Mouse (Mus musculus) liver, embryonic 12.5 days (tissue): ENCODE data around the gene Plekhm1. TPM values are rescaled to one million over a fixed set of nuclear protein-coding genes. Genes with fewer than 3 reads are reported as not detected.

ENCODE experiments used
- ATAC-seq: fragments of 200-750 bp; cut with Nextera tagmentation; 2 replicates; pipeline ENCODE4 v1.8.0; 2017; ENCODE audit warnings: moderate number of reproducible peaks, mild to moderate bottlenecking, moderate library complexity
- H3K27ac ChIP-seq: fragments of 300-500 bp; sonication (generic); 2 replicates; pipeline ENCODE4 v1.5.1; 2016; ENCODE audit warnings: mild to moderate bottlenecking
- H3K27me3 ChIP-seq: fragments of 300-500 bp; sonication (generic); replicated peaks from 2 replicates; pipeline ENCODE4 v1.6.1; 2016; ENCODE audit warnings: mild to moderate bottlenecking, moderate library complexity
- H3K36me3 ChIP-seq: fragments of 300-500 bp; sonication (generic); 2 replicates; pipeline ENCODE4 v1.6.1; 2016; ENCODE audit warnings: mild to moderate bottlenecking, moderate library complexity
- H3K4me1 ChIP-seq: fragments of 300-500 bp; sonication (generic); 2 replicates; pipeline ENCODE4 v1.6.1; 2016
- H3K4me2 ChIP-seq: fragments of 300-500 bp; sonication (generic); 2 replicates; pipeline ENCODE4 v1.6.1; 2016; ENCODE audit warnings: mild to moderate bottlenecking, moderate library complexity
- H3K4me3 ChIP-seq: fragments of 300-500 bp; sonication (generic); 2 replicates; pipeline ENCODE4 v1.5.1; 2016; ENCODE audit warnings: mild to moderate bottlenecking, moderate library complexity
- H3K9ac ChIP-seq: fragments of 300-500 bp; sonication (generic); 2 replicates; pipeline ENCODE4 v1.6.1; 2016; ENCODE audit warnings: mild to moderate bottlenecking, moderate library complexity
- H3K9me3 ChIP-seq: fragments of 300-500 bp; sonication (generic); replicated peaks from 2 replicates; pipeline ENCODE4 v1.6.1; 2016; ENCODE audit warnings: mild to moderate bottlenecking, moderate library complexity
- WGBS: fragments of 180-500 bp; shearing (Covaris S2); methylation state at CpG from one replicate; pipeline ENCODE4 v1.1.7; 2016; ENCODE audit not compliant: insufficient replicate concordance; 5-methylcytosine and 5-hydroxymethylcytosine counted together
- polyA plus RNA-seq: library from polyadenylated mRNA; unstranded; fragments of >200 nt; fragmentation: Nextera tagmentation; extraction: Ambion mirVana; gene quantifications from 2 replicates; pipeline ENCODE4 v1.2.1, GENCODE M21; 2016

The Plekhm1 gene
- polyA plus RNA-seq, 1 experiment from 2014 or later, result 5.2 TPM

DNA sequence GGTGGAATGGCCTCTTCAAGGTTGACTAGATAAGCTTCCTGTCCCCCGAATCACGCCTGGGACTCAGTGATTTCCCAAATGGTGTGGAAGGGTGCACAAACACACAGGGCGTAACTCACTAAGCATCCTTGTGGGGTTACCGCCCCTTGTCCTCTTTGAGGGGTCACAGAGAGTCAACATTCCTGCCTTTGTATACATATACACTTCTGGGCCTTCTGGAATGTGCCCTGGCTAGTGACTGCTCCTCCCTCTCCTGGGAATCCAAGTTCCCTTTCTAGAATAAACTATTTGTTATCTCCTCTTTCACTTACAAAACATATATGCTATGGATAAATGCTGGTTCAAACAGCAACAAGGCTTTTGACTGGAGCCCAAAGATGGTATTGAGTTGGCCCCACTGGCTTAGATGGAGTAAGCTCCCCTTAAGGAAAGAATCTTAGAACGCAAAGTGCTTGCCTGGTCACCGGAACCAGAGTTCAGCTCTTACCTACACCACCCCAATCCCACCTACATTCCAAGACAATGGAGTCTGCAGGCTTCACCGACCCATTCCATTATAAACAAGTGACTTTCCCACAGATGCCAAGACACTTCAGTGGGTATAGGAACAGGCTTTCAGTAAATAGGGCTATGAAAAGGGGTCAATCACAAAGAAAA is 24.5 kb downstream of the Plekhm1 start:
- Histone ChIP-seq H3K4me1 (peaks cover 12% of the 10 kb centered on the region), H3K36me3 (peaks cover 58% of the 10 kb centered on the region), H3K27ac (no peak overlapping the region), H3K9me3 (no peaks in the 10 kb centered on the region), H3K4me3 (no peak overlapping the region), H3K4me2 (no peak overlapping the region), H3K27me3 (no peaks in the 10 kb centered on the region), H3K9ac (no peak overlapping the region)
- WGBS, result 82% methylated on average over 7 of the region's 7 CpGs
- ATAC-seq, result no peak

- Histone ChIP-seq H3K9me3 (no peaks in the 10 kb centered on the region), H3K27me3 (no peaks in the 10 kb centered on the region), H3K4me2 (no peak overlapping the region), H3K36me3 (peaks cover 50% of the 10 kb centered on the region), H3K9ac (no peak overlapping the region), H3K4me3 (no peak overlapping the region), H3K27ac (no peak overlapping the region), H3K4me1 (peaks cover 22% of the 10 kb centered on the region)
- no peak for ATAC-seq
- 74% methylated on average over 9 of the region's 9 CpGs for WGBS
These were observed 25.7 kb downstream of the Plekhm1 start for GRCm38 (mm10) chr11:103386827-103387226.

GRCm38 (mm10) chr11:103381956-103382613 is 30.4 kb downstream of the Plekhm1 start:
- Histone ChIP-seq H3K27me3 (no peaks in the 10 kb centered on the region), H3K27ac (0 out of 2 replicates have a peak overlapping the region, but pooled peaks have one; percentile 15), H3K9ac (no peak overlapping the region), H3K4me2 (no peak overlapping the region), H3K4me3 (no peak overlapping the region), H3K4me1 (peaks cover 26% of the 10 kb centered on the region), H3K36me3 (peaks cover 52% of the 10 kb centered on the region), H3K9me3 (no peaks in the 10 kb centered on the region)
- WGBS, result 19% methylated on average over 5 of the region's 5 CpGs
- ATAC-seq, result peak; percentile 40

DNA sequence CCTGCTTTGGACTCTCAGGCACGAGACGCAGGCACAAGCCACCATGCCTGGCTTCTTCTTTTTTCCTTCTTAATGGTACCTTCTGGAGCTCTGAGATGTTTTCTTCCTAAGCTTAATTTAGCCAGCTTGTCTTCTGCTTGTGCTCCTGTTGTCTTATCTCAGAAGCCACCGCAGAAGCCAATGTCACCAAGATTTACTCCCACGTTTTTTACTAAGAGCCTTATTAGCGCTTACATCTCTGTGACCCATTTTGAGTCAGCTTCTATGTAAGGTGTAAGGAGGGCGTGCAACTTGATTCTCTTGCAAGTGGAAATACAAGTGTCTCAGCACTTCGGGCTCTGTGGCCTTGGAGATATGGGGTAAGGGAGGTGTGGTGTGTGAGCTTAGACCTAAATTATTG is 31.0 kb downstream of the Plekhm1 start:
- Histone ChIP-seq H3K4me1 (peaks cover 26% of the 10 kb centered on the region), H3K4me2 (no peak overlapping the region), H3K27ac (0 out of 2 replicates have a peak overlapping the region, but pooled peaks have one; percentile 15), H3K9ac (no peak overlapping the region), H3K36me3 (peaks cover 52% of the 10 kb centered on the region), H3K27me3 (no peaks in the 10 kb centered on the region), H3K4me3 (no peak overlapping the region), H3K9me3 (no peaks in the 10 kb centered on the region)
- ATAC-seq, result no peak
- WGBS, result 59% methylated on average over 7 of the region's 7 CpGs

DNA sequence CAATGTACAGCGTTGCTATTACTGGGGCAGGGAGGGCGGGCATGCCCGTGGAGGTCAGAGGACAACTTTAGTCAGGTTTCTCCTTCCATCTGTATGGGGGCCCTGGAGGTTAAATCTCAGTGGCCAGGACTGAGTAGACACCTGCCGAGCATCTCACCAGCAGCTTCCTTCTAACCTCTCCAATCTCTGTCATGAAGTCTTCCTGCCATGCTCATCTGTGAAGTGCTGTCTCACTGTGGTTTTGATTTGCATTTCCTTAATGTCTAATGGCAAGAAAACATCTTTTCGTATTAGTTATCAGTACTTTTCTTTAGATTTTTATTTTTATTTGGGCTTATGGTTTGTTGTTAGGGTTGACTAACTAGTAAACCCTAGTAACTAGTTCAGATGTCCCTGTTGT is 32.0 kb downstream of the Plekhm1 start:
- Histone ChIP-seq H3K27me3 (no peaks in the 10 kb centered on the region), H3K27ac (no peak overlapping the region), H3K4me1 (peaks cover 26% of the 10 kb centered on the region), H3K36me3 (peaks cover 50% of the 10 kb centered on the region), H3K4me2 (no peak overlapping the region), H3K4me3 (no peak overlapping the region), H3K9me3 (no peaks in the 10 kb centered on the region), H3K9ac (no peak overlapping the region)
- 80% methylated on average over 5 of the region's 5 CpGs for WGBS
- no peak for ATAC-seq

- Histone ChIP-seq H3K27ac (no peak overlapping the region), H3K36me3 (peaks cover 69% of the 10 kb centered on the region), H3K4me2 (no peak overlapping the region), H3K27me3 (no peaks in the 10 kb centered on the region), H3K4me1 (peaks cover 17% of the 10 kb centered on the region), H3K4me3 (no peak overlapping the region), H3K9me3 (no peaks in the 10 kb centered on the region), H3K9ac (no peak overlapping the region)
- 79% methylated on average over 6 of the region's 6 CpGs for WGBS
- no peak for ATAC-seq
These were observed 34.1 kb downstream of the Plekhm1 start for GRCm38 (mm10) chr11:103378341-103378740.

DNA sequence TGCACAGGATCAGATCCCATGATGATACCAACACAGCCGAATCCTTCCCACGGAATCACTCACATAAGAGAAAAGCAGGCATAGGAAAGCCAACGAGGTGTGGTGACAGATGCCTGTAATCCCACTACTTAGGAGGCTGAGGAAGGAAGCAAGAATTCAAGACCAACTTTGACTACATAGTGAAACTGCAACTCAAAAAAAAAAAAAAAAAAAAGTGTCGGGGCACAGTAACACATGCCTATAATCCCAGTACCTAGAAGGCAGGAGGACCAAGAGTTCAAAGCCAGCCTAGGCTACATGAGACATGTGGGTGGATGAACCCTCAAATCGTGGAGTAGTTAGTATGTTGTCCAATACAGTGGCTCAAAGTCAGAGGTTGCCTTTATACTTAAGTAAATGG is 36.7 kb downstream of the Plekhm1 start:
- H3K4me2 ChIP-seq, result no peak overlapping the region
- H3K4me1 ChIP-seq, result no peaks in the 10 kb centered on the region
- no peaks in the 10 kb centered on the region for H3K9me3 ChIP-seq
- H3K36me3 ChIP-seq, result peaks cover 80% of the 10 kb centered on the region
- no peaks in the 10 kb centered on the region for H3K27me3 ChIP-seq
- no peak overlapping the region for H3K27ac ChIP-seq
- no peak overlapping the region for H3K4me3 ChIP-seq
- no peak overlapping the region for H3K9ac ChIP-seq
- ATAC-seq, result no peak
- 68% methylated on average over 5 of the region's 5 CpGs for WGBS

DNA sequence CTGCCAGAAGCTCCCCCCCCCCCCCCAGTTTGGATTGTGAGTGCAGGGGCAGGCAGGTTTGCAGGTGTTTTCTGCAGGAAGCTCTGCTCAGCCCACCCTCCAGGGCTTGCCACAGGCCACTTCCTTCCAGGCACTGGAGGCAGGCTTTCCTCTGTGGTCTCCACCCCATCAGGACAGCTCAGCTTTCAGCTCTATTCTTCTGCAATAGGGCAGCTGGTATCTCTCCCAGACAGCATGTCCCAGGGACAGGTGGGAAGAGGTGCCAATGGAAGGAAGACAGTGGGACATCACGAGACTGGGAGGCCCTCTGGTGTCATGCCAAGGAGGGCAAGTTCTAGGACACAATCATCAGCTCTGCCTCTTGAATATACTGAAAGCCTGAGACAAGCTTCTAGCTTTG is 37.2 kb downstream of the Plekhm1 start:
- Histone ChIP-seq H3K4me1 (no peaks in the 10 kb centered on the region), H3K27ac (no peak overlapping the region), H3K9ac (no peak overlapping the region), H3K4me3 (no peak overlapping the region), H3K27me3 (no peaks in the 10 kb centered on the region), H3K4me2 (no peak overlapping the region), H3K36me3 (peaks cover 84% of the 10 kb centered on the region), H3K9me3 (no peaks in the 10 kb centered on the region)
- WGBS, result 50% methylated on average over 1 of the region's 1 CpGs
- ATAC-seq, result no peak

DNA sequence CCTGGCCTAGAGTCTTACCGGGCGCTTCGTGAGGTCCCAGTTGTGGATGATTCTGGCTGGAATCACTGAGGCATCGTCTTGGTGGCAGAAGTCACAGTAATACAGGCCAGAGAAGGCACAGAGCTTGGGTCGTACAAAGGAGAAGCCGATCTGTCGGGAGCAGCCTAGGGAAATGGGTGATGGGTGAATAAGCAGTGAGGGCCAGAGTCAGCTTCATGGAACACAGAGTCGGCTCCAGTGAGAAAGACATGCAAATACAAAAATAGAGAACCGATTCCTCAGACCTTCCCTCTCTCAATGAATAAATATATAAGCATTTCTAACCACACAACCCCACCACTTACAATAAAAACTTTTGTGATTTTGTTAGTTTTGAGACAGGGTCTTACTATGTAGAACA is 38.6 kb downstream of the Plekhm1 start:
- no peak overlapping the region for H3K4me2 ChIP-seq
- peaks cover 83% of the 10 kb centered on the region for H3K36me3 ChIP-seq
- H3K27me3 ChIP-seq, result no peaks in the 10 kb centered on the region
- no peak overlapping the region for H3K27ac ChIP-seq
- H3K9ac ChIP-seq, result no peak overlapping the region
- no peak for ATAC-seq
- H3K4me3 ChIP-seq, result no peak overlapping the region
- whole genome bisulfite sequencing, result 84% methylated on average over 9 of the region's 9 CpGs
- H3K4me1 ChIP-seq, result no peaks in the 10 kb centered on the region
- no peaks in the 10 kb centered on the region for H3K9me3 ChIP-seq

DNA sequence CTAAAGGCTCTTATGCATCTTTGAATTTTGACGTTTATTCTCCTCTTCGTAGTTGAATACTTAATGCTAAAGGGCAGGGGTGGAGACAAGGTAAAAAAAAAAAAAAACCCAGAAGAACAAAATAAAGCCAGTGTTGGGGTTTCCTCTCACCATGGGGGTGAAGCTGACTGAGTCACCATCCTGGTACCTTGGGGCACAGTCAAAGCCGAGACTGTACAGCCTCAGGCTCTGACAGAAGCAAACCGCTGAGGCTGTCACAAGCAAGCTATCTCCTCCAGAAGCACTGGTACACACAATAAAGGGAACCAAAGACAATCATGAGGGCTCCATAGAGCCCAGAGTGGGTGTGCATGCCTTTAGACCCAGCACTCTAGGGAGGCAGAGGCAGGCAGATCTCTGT is 39.9 kb downstream of the Plekhm1 start:
- no peak overlapping the region for H3K9ac ChIP-seq
- H3K4me2 ChIP-seq, result no peak overlapping the region
- H3K4me1 ChIP-seq, result no peaks in the 10 kb centered on the region
- H3K4me3 ChIP-seq, result no peak overlapping the region
- peaks cover 77% of the 10 kb centered on the region for H3K36me3 ChIP-seq
- H3K27ac ChIP-seq, result no peak overlapping the region
- H3K27me3 ChIP-seq, result no peaks in the 10 kb centered on the region
- no peak for ATAC-seq
- 80% methylated on average over 4 of the region's 4 CpGs for WGBS
- no peaks in the 10 kb centered on the region for H3K9me3 ChIP-seq

GRCm38 (mm10) chr11:103372068-103372467 is 40.4 kb downstream of the Plekhm1 start:
- Histone ChIP-seq H3K9ac (no peak overlapping the region), H3K27me3 (no peaks in the 10 kb centered on the region), H3K4me3 (no peak overlapping the region), H3K9me3 (no peaks in the 10 kb centered on the region), H3K27ac (no peak overlapping the region), H3K36me3 (peaks cover 77% of the 10 kb centered on the region), H3K4me2 (no peak overlapping the region), H3K4me1 (no peaks in the 10 kb centered on the region)
- no peak for ATAC-seq
- WGBS, result 69% methylated on average over 3 of the region's 3 CpGs

DNA sequence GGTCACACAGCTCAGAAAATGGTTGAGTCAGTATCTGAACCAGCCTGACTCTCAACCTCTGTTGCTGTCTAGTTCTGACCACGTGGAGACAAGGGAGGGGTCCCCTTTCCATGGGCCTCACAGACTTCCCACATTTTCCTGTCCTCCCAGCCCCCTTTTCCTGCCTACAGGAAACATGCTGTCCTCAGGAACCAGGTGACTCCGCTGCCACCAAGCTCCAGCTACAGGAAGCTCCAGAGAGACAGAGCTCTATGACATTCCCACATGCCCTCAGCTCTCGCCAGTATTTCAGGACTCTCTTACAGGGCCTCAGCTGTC is 41.3 kb downstream of the Plekhm1 start:
- ATAC-seq, result no peak
- Histone ChIP-seq H3K4me3 (no peak overlapping the region), H3K27me3 (no peaks in the 10 kb centered on the region), H3K9ac (no peak overlapping the region), H3K27ac (no peak overlapping the region), H3K9me3 (no peaks in the 10 kb centered on the region), H3K4me2 (no peak overlapping the region), H3K36me3 (peaks cover 76% of the 10 kb centered on the region), H3K4me1 (no peaks in the 10 kb centered on the region)
- 46% methylated on average over 3 of the region's 3 CpGs for WGBS
